Mouse (Mus musculus) monocyte, adult 5-6 weeks (primary cell): ENCODE data around the gene Cant1. TPM values are rescaled to one million over a fixed set of nuclear protein-coding genes. Genes with fewer than 3 reads are reported as not detected.

ENCODE experiments used
- ATAC-seq: fragments of 153-309, 156-312 bp; replicated peaks from 2 replicates; pipeline ENCODE4 v1.8.0; 2017; ENCODE audit warnings: mild to moderate bottlenecking; ENCODE audit not compliant: low TSS enrichment, insufficient number of reproducible peaks, severe bottlenecking, poor library complexity, low FRiP score
- total RNA-seq: library from RNA; stranded (forward); fragments of 200-1000, 200-491, 200-594 nt; gene quantifications from 3 replicates; pipeline ENCODE4 v1.2.3, GENCODE M21; 2017

The Cant1 gene
- total RNA-seq, 1 experiment from 2014 or later: 16.7 TPM

DNA sequence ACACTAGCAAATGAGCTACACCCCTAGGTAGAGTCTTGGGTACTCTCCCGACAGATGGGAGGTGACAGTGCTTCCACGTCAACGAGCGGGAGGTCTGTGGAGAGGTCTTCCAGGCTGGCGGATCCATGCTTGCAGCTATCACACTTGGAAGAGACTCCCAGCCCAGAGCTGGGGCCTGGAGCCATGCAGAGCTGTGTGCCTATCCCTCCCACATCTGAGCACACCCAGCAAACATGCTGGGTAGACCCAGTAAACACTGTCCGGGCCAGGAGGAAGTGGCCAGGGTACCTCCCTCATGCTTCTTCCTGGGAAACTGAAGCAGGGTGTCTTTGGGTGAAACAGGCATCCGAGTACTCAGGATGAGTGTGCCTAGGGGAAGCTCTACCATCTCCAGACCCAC, 58.4 kb downstream of the Cant1 start:
- ATAC-seq: no peak

Other genes starting within 250 kb of the Cant1 start
- 110 to 193 TPM (median 136 TPM) in 3 replicates for gene Cyth1, start 170.5 kb downstream of the Cant1 start, total RNA-seq
- gene Usp36, start 128.8 kb downstream of the Cant1 start, total RNA-seq: 13.1 to 29.6 TPM (median 14.8 TPM) in 3 replicates
- gene Cep295nl, start 76.6 kb downstream of the Cant1 start, total RNA-seq: 1.6 to 2.8 TPM in 2 of 3 replicates, not detected in the other
- gene Timp2, start 63.3 kb downstream of the Cant1 start, total RNA-seq: 19.4 to 46.1 TPM (median 27.0 TPM) in 3 replicates
- gene Lgals3bp, start 17.0 kb downstream of the Cant1 start, total RNA-seq: 16.7 to 76.6 TPM (median 44.4 TPM) in 3 replicates
- gene C1qtnf1, start 9.1 kb upstream of the Cant1 start, total RNA-seq: not detected in 3 replicates
- 9.4 to 14.5 TPM (median 13.7 TPM) in 3 replicates for gene Engase, start 57.7 kb upstream of the Cant1 start, total RNA-seq